Mouse (Mus musculus): Measurements from ENCODE around the gene Olfr1175-ps. TPM values are rescaled to one million over a fixed set of nuclear protein-coding genes. Genes with fewer than 3 reads are reported as not detected.

Olfr1175-ps gene
- not detected in 2 replicates for polyA plus RNA-seq (2012; rRNA removed)

GRCm38 (mm10) chr2:88327115-88327514 lies at the start of gene Olfr1175-ps:
Olfr1175-ps (minus strand) TSS chr2:88327215.

DNA sequence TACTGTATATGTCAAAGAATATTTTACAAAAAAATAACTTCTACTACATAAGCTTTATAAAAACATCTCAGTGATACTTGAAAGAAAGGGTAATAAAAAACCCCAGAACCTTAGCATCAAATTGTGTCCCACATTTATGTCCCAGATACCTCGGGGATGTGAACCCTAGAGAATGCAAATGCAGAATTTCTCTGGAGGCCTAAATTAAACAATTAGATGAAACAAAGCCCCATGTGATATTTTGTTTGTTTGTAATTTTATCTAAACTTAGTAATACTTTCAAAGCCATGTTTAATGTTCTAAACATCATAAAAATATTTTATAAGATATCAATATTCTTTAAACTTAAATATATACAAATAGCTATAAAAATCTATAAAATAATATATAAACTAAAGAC lies 19.4 kb upstream of the Olfr1175-ps start, which contains the start of gene Olfr1177-ps:
Gene Olfr1177-ps, minus strand, starts transcription at position 101 of the 400 bp plus-strand sequence.

GRCm38 (mm10) chr2:88336421-88336820 lies 9.4 kb upstream of the Olfr1175-ps start, which contains the start of gene Olfr1176:
Olfr1176 (plus strand) TSS chr2:88336721.

GRCm38 (mm10) chr2:88315035-88315434 lies 12.0 kb downstream of the Olfr1175-ps start, which contains the start of gene Olfr1174-ps:
Olfr1174-ps (minus strand) TSS chr2:88315135.

DNA sequence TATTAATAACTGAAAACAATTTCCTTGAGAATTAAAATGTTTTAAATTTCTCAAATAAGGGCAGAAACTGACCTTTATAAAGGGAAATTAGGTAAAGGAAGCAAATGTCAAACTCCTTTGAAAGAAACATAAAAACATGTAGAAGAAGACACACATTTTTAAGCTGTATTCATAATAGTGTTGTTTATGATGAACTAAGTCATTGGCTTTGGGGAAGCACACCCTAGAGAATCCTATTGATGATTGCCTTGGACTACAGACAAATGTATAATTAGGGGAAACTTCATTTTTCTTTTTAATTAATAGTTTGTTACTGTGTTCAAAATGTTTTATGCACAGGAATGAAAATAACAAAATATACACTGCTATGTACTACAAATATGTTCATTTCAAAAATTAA lies 47.2 kb downstream of the Olfr1175-ps start, which contains the start of gene Olfr1173:
Gene Olfr1173, minus strand, starts transcription at position 101 of the 400 bp plus-strand sequence.

Other genes with a start within 250 kb of the Olfr1175-ps start
- not detected in 2 replicates for gene Olfr1164, start 233.2 kb downstream of the Olfr1175-ps start, polyA plus RNA-seq (2012; rRNA removed)
- not detected in 2 replicates for gene Olfr1166, start 198.9 kb downstream of the Olfr1175-ps start, polyA plus RNA-seq (2012; rRNA removed)
- not detected in 2 replicates for gene Olfr1167, start 172.0 kb downstream of the Olfr1175-ps start, polyA plus RNA-seq (2012; rRNA removed)
- gene Olfr1168, start 145.3 kb downstream of the Olfr1175-ps start, polyA plus RNA-seq (2012; rRNA removed) = not detected in 2 replicates
- not detected in 2 replicates for gene Olfr1170, start 98.9 kb downstream of the Olfr1175-ps start, polyA plus RNA-seq (2012; rRNA removed)
- gene Olfr1173, start 47.3 kb downstream of the Olfr1175-ps start, polyA plus RNA-seq (2012; rRNA removed) = not detected in 2 replicates
- not detected in 2 replicates for gene Olfr1174-ps, start 12.1 kb downstream of the Olfr1175-ps start, polyA plus RNA-seq (2012; rRNA removed)
- gene Olfr1176, start 9.5 kb upstream of the Olfr1175-ps start, polyA plus RNA-seq (2012; rRNA removed) = not detected in 2 replicates
- gene Olfr1177-ps, start 19.3 kb upstream of the Olfr1175-ps start, polyA plus RNA-seq (2012; rRNA removed) = not detected in 2 replicates
- not detected in 2 replicates for gene Olfr1178, start 59.8 kb upstream of the Olfr1175-ps start, polyA plus RNA-seq (2012; rRNA removed)
- not detected in 2 replicates for gene Olfr1179, start 79.2 kb upstream of the Olfr1175-ps start, polyA plus RNA-seq (2012; rRNA removed)
- gene Olfr1180, start 91.9 kb upstream of the Olfr1175-ps start, polyA plus RNA-seq (2012; rRNA removed) = not detected in 2 replicates
- gene Olfr1181, start 99.0 kb upstream of the Olfr1175-ps start, polyA plus RNA-seq (2012; rRNA removed) = not detected in 2 replicates
- not detected in 2 replicates for gene Gm13757, start 121.9 kb upstream of the Olfr1175-ps start, polyA plus RNA-seq (2012; rRNA removed)
- not detected in 2 replicates for gene Olfr1183, start 127.7 kb upstream of the Olfr1175-ps start, polyA plus RNA-seq (2012; rRNA removed)
- not detected in 2 replicates for gene Olfr1184, start 156.4 kb upstream of the Olfr1175-ps start, polyA plus RNA-seq (2012; rRNA removed)
- gene Olfr1185-ps1, start 166.1 kb upstream of the Olfr1175-ps start, polyA plus RNA-seq (2012; rRNA removed) = not detected in 2 replicates
- not detected in 2 replicates for gene Olfr1186, start 191.3 kb upstream of the Olfr1175-ps start, polyA plus RNA-seq (2012; rRNA removed)
- gene Olfr1188, start 229.7 kb upstream of the Olfr1175-ps start, polyA plus RNA-seq (2012; rRNA removed) = not detected in 2 replicates

All from stomach, adult 2 months (tissue).